Mouse (Mus musculus): ENCODE results near the gene Xbp1.
"Not testable (repeated sequence)": the region's sequence is repeated elsewhere in the genome, so short reads cannot be mapped to it uniquely, and the experiment has no call there.

Xbp1 gene

DNA sequence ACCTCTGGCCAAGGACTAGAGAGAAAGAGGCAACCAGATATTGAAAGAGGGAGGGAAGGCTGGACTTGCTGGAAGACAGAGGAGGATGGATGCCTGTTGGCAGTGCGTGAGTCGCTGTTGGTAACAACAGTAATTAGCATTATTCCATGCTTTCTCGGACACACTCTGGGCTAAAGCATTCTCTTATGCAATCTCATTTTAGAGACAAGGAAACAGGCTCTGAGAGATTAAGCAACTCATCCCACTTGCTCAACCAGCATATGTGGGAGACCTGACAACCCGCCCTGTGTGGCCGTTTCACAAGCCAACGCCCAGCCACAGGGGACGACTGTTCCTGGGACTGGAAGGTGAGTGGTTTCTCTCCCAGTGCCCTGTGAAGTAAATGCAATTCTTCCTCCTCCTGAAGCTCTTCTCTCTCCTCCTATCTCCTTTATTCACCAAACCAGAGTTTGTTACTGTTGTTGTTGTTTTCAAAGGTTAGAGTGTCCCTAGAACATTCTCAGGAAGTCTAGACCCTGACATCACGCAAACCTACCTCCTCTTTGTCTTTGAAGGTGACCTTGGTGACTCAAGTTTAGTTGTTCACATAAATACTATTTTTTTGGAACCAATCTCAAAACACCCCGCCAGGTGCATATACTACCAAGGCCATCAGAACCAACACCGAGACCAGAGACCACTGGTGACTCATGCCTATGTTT is 18.0 kb upstream of the Xbp1 start:
- DNase-seq (ENCODE audit: low spot score in 2 of 2), result no peak

DNA sequence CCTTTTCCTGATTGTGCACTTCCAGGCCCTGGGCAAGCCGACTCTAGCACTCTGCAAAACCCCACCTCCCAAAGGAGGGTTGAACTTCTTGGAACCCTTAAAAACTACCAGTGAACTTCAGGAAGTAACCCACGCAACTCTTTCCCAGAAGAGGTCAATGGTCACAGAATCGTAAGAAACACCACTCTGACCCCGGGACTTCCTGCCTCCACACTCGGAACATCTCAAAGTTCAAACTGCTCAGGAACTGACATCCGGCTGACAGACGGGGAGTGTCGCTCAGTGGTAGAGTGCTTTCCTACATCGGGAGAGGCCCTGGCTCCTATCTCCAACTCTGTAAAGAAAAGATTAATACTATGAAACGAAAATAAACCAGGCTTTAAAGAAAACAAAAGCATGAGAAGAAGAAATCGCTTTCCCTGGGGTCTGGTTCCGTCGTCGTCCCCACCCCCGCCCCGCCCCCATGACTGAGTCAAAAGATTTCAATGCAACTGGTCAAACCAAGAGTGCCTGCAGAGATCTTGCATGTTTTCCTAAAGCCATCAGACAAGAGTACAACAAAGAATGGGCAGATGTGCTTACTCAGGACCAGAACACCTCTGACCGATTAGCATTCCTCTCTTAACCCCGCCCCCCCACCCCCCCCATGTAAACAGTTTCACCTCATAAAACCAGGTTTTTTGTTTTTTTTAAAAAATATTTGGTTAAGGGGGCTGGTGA is 14.4 kb upstream of the Xbp1 start:
- no peak for DNase-seq (ENCODE audit: low spot score in 2 of 2)

DNA sequence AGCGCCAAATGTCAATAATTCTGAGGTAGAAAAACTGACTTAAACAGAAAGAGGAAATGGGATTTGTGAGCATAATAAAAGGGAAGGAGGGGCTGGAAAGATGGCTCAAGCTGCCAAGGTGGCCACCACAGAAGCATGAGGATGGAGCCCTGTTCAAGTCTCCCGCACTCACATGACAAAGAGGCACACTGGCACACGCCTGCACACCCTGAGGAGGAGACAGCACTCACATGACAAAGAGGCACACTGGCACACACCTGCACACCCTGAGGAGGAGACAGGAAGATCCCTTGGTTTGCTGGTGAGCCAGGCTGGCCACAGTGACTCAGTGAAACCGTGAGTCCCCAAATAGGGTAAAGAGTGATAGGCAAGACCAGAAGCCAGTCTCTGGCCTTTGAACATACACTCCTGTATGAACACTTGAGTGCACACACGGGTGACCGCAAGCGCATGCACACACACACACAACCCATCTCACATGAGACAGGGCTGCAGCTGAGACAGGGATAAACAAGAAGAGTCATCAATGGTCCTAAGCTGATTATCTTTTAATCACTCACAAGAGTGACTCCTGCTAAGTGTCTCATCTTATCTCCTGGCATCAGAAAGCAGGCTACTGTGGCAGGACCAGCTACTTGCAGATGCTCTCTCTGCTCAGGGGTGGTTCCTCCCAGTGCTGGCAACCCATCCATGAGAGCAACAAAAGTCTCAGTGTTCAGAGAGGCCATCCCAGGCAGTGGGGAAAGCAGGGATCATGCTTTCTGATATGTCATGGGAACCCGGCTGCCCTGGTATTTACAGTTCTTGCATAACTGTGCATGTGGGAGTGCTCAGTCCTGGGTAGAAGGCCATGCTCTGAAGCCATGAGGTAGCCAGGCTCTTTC is 11.0 kb upstream of the Xbp1 start:
- DNase-seq (ENCODE audit: low spot score in 2 of 2), result no peak

DNA sequence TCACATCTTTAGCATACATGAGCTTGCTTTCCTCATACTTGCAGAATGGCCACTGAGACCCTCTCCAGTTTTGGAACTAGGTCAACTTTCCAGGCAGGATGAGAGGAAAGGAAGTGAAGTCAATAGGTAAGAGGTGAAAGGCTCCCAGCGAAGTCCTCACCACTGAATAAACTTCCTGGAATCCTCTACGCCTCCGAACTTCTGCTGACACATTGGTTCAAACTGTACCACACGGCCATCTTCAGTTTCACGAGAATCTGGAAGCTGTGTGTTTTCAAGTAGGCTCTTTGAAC is 10.4 kb upstream of the Xbp1 start:
- DNase-seq (ENCODE audit: low spot score in 2 of 2), result no peak

DNA sequence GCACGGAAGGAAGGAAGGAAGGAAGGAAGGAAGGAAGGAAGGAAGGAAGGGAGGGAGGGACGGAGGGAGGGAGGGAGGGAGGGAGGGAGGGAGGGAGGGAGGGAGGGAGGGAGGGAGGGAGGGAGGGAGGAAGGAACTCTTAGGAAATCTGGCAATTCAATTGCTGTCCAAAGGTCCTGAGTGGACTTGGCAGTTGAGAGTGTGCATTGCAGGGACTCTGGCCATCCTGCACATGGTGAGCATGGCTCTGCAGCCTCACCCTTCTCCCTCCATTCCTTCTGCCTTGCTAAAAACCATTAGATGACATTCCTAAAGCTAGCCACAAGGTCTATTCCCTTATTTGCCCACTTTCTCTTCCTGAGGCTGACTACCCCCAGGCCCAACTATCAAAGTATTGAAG is 9.8 kb upstream of the Xbp1 start:
- not testable (repeated sequence) for DNase-seq (ENCODE audit: low spot score in 2 of 2)

DNA sequence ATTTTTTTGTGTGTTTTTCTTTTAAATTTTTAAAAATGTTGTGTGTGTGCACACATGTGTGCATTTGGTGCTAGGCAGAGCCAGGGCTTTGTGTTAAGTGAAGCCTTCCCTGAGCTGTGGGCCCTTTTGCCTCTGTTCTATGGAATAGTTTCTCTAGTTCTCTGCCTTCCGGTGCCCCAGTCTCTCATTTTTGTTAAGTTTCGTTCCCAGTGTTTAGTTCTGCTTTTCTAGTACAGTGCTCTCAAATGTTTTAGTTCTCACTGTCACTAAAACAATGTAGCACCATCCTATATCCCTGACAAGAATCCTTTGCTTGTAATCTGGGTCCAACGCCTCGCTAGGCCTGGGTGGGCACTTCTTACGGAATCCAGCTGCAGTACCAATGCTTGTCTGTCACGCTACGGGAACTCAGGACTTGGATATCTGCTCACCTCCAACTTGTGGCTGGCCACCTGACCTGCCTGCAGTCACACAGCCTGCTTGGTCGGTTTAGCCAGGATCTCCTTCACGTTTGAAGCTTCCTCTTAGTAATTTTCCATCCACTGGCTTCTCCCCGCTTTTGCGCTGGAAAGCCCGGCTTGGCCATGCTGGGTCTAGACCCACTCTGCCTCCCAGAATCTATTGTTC is 8.2 kb upstream of the Xbp1 start:
- no peak for DNase-seq (ENCODE audit: low spot score in 2 of 2)

DNA sequence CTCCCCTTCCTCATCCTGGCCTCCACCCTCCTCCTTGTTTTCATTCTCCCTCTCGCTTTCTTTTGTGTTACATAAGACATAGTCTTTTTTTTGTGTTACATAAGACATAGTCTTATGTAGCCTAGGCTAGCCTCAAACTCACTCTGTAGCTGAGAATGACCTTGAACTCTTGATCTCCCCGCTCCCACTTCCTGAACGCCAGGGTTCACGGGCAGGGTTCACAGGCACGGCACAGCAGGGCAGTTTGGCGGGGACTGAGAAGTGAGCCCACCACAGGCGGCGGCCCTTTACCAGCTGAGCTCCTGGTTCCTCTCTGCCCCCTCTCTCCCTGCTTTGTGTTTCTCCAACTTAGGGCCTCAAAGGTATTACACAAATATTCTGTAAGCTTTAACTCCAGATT is 7.5 kb upstream of the Xbp1 start:
- DNase-seq (ENCODE audit: low spot score in 2 of 2), result no peak

DNA sequence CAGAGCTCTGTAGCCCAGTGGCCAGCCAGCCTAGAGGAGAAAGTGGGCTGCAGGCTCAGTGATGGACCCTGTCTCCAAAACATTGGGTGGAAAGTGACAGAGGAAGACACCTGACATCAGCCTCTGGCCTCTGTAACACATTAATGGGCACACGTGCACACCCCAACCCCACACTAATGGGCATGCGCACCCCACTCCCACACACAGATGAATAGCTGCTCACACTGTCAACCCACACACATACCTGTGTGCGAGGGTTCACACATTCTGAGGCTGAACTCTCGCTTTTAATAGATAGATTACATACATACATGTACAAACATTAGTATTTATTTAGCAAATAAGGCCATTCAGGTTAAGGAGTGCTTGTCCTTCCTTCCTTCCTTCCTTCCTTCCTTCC is 6.4 kb upstream of the Xbp1 start:
- DNase-seq (ENCODE audit: low spot score in 2 of 2), result no peak

DNA sequence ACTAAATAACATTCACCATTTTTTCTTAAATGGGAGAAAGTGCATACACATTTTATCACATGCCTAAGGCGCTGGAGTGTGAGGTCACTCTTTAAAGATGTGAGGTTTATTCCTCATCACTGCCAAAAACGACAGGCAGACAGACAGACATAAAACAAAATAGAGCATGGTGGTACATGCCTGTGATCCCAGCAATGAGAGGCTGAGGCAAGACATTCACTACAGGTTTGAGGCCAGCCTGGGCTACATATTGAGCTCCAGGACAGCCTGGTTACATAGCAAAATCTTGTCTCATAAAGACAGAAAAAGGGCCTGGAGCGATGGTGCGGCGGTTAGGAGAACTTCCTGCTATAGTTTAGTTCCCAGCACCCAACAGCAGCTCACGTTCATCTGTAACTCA is 5.3 kb upstream of the Xbp1 start:
- DNase-seq (ENCODE audit: low spot score in 2 of 2), result no peak

DNA sequence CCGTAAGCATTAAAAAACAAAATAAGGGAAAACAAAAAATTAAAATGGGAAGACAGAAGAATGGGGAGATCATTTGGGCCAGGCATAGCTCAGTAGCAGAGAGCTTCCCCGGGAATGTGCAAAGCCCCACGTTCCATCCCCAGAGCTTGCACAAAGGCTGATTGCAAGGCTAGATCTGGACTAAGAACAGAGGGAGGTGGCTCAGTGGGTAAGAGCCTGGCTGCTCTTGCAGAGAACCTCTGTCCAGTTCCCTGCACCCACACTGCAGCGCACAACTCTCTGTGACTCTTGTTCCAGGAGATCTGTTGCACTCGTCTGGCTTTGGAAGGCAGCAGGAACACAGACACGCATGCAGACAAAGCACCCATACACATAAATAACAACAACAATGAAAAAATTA is 4.8 kb upstream of the Xbp1 start:
- no peak for DNase-seq (ENCODE audit: low spot score in 2 of 2)

DNA sequence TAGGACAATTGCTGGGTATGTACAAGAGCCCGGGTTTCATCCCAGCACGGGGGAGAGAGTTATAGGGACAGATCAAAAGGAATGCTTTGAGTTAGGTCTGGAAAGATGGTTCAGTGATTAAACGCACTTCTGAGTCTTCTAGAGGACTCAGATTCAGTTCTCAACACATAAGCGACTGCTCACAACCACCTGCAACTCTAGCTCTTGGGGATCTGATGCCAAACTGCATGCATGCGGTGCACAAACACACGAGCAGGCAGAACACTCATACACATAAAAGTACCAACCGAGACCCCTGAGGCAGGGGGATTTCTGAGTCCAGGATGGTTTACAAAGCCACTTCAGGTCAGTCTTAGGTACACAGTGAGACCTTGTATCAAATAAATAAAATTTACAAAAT is 4.3 kb upstream of the Xbp1 start:
- no peak for DNase-seq (ENCODE audit: low spot score in 2 of 2)

DNA sequence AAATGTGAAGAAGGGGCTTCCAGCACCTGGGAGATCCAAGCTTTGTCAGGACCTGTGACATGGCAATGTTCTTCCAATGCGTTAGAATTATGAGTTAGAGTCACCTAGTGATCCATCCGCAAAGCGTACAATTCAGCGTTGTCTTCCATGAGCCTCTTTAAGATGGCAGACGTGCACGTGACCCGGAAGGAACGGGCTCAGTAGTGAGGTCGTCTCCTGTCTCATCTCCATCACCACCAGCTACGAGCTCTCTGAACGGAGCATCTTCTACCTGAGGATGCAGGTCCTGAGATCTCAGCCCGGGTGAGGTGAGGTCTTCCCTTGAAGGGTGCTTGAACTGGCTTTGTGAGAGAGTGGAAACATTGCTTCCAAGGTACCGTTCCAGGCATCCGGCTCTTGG is 3.8 kb upstream of the Xbp1 start:
- no peak for DNase-seq (ENCODE audit: low spot score in 2 of 2)

DNA sequence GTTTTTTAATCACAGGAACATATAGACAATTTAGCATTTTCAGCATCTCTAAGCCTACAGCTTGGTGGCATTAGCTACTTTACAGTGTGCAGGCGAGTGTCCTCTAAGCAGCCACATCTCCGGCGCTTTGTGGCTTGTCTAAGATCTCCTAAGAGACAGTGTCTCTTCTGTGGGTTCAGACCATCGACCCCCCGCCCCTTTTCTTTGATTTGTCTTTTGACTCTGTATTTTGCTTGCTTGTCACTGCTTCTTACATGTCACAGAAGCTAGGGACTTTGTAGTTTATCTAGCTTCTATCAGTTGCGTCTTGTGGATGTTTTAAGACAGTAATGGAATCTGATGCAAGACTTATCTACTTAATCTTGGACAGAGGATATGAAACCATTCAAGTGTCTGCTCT is 3.1 kb upstream of the Xbp1 start:
- DNase-seq (ENCODE audit: low spot score in 2 of 2), result no peak

DNA sequence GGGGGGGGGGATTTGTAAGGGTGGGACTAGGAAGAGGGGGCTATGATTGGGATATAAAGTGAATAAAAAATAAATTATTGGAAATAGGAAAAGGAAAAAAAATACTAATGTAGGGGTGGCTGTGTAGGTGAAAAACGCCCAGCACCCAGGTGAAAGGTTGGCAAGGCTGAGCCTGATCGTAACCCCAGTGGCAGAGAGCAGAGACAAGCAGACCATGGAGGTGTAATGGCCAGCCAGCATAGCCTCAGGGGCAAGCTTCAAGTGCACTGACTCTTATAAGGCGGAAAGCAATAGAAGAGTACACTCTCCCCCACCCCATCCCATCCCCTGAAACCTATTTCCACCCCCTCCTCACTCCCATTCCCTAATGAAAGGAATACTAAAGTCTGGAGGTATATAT is 778 bp upstream of the Xbp1 start:
- no peak for DNase-seq (ENCODE audit: low spot score in 2 of 2)

DNA sequence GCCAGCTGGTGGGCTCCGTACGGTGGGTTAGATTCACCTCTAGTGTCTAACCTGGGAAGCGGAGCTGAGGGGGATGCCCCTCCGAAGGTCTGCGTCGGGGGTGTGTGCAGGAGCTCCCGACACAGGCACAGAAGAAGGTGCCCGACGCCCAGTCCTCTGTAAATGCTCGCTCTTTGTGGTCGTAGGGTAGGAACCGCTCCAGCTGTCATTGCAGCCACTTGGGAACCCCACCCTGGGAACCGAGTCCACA is 732 bp downstream of the Xbp1 start:
- no peak for DNase-seq (ENCODE audit: low spot score in 2 of 2)

DNA sequence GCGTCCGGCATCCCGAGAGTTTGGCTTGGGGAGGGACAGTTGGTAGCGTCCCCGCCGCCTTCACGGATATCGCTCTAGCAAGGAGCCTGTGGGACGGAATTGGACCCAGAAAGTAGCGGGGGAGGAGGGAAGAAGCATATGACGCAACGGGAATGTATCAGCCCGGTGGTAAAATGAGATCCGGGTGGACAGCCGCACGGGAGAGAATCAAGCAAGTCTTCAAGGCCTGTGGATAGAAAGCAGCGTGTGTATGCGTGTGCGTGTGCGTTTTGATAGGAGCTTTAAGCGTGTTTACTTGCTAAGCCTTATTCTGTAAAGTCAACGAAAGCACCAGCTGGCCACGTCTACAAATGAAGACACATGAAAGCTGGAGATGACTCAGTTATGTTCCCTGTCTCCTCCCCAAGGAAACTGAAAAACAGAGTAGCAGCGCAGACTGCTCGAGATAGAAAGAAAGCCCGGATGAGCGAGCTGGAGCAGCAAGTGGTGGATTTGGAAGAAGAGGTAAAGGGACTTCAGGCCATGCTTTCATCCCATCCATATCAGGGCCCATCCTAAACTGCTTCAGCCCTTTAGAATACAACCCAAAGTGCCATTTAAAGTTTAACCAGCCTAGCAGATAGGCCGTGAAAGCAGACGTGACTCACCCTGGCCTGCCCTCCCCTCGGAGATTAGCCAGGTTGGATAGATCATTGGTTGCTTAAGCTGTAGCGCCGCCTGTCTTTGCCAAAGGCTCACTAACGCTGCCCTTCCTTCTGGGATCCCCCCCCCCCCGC is 1.2 kb downstream of the Xbp1 start:
- peak; percentile 47 to 53 for DNase-seq (ENCODE audit: low spot score in 2 of 2)

DNA sequence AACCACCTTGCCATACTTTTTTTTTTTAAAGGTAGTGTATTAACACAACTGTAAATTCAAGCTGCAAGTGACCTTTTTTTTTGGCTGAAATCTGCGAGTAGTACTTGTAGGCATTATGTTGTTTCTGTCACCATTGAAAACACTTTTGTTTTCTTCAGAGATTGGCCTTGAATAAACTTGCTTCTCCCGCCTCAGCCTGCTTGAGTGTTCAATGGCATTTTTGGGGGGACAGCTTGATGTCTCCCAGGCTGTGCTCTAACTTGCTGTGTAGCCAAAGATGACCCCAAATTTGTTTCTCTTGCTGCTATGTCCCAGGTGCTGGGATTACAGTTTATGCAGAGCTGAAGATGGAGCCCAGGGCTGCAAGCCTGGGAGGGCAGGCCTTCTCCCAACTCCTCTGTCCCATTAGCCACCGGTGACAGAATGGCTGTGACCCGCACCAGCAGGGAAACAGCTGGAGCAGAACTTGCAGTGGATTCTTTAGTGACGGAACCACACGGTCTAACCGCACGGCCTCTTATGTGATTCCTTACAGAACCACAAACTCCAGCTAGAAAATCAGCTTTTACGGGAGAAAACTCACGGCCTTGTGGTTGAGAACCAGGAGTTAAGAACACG is 2.4 kb downstream of the Xbp1 start:
- DNase-seq (ENCODE audit: low spot score in 2 of 2), result no peak

DNA sequence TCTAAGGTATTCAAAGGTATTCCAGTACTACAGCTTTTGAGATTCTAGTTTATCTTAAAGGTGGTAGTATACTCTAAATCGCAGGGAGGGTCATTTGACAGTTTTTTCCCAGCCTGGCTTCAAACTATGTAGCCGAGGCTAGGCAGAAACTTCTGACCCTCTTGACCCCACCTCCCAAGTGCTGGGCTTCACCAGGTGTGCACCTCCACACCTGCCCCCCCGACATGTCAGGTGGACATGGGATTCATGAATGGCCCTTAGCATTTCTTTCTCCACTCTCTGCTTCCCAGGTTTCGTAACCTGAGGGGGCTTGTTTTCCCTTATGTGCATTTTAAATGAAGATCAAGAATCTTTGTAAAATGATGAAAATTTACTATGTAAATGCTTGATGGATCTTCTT is 5.0 kb downstream of the Xbp1 start:
- no peak for DNase-seq (ENCODE audit: low spot score in 2 of 2)

DNA sequence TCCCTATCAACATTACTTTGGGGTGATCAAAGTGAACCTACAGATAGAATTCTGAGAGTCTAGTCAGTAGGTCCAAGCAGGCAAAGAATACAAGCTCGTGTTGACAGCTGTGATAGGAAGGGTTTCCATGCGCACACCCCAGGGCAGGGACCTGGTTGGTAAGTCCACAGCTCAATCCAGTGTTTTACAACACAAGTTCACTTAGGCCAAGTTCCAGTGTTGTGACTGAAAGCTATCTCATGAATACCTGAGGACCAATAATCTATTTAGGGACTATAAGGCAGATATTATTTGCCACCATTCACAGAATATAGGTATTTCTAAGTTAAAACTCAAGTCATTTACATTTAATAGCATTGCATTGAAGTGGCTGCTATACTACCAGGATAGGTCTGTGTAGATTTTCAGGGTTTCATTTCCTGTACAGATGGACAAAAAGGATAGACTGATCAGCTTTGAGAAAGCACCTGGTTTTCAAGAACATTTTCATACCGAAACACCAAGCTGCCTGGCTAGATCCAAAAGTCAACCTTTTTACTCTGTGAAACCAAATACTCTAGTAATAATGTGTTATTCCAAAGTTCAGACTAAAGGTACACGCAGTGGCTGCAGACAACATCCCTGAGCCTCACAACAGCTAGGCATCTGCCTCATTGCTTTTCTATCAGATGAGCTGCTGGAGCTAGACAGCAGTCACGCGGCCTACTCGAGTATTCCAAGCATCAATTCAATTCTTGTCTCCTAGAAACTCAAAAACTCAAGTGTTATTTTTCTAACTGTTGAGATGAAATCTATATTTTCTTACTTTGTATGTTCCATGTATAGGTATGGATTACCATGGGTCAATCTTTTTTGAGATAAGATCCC is 6.3 kb downstream of the Xbp1 start:
- no peak for DNase-seq (ENCODE audit: low spot score in 2 of 2)

DNA sequence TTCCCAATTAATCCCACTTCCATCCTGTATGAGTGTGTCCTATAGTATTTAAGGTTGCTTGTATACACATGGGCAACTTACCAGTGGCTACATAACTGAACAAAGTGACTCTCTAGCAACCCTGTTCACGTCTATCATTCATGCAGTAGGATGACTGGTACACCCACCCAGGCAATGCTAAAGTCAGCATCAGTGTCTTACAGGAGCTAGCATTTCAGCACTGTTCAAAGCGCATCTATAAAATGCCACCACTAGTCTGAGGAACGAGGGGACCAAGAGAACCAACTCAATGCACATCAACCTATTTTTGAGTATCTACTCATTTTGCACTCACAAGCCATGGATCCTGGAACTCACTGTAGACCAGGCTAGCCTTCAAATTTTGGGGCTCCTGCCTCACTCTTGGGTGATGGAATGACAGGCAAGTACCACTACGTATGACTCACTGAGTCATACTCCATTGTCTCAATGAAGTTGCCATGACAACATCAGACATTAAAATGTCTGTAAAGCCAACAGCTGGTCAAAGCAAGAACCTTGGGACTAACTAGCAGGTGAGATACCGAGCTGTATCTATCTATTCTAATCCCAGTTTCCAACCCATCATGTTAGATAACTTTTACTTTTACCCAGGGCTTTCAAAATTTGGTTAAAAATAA is 7.5 kb downstream of the Xbp1 start:
- DNase-seq (ENCODE audit: low spot score in 2 of 2), result no peak
